Mouse (Mus musculus) heart, embryonic 10.5 days (tissue): ENCODE measurements around the gene Nub1. TPM values are rescaled to one million over a fixed set of nuclear protein-coding genes. Genes with fewer than 3 reads are reported as not detected.

ENCODE experiments used
- DNase-seq: peaks from one replicate; pipeline ENCODE4 v3.0.0-alpha.2; 2017; ENCODE audit warnings: low spot score
- H3K27ac ChIP-seq: fragments of 300-500 bp; sonication (generic); 2 replicates; pipeline ENCODE4 v1.5.1; 2016; ENCODE audit warnings: mild to moderate bottlenecking
- H3K27me3 ChIP-seq: fragments of 300-500 bp; sonication (generic); 2 replicates; pipeline ENCODE4 v1.6.1; 2016; ENCODE audit warnings: mild to moderate bottlenecking; ENCODE audit not compliant: poor library complexity, insufficient read depth, severe bottlenecking
- H3K36me3 ChIP-seq: fragments of 300-500 bp; sonication (generic); 2 replicates; pipeline ENCODE4 v1.6.1; 2016; ENCODE audit warnings: mild to moderate bottlenecking, moderate library complexity
- H3K4me1 ChIP-seq: fragments of 300-500 bp; sonication (generic); 2 replicates; pipeline ENCODE4 v1.6.1; 2016; ENCODE audit warnings: mild to moderate bottlenecking
- H3K4me3 ChIP-seq: fragments of 300-500 bp; sonication (generic); 2 replicates; pipeline ENCODE4 v1.5.1; 2016; ENCODE audit warnings: mild to moderate bottlenecking, moderate library complexity
- H3K9me3 ChIP-seq: fragments of 300-500 bp; sonication (generic); 2 replicates; pipeline ENCODE4 v1.6.1; 2016; ENCODE audit warnings: mild to moderate bottlenecking, moderate library complexity
- WGBS: fragments of 180-500 bp; shearing (Covaris S2); methylation state at CpG from one replicate; pipeline ENCODE4 v1.1.7; 2016; 5-methylcytosine and 5-hydroxymethylcytosine counted together
- polyA plus RNA-seq: library from polyadenylated mRNA; unstranded; fragments of >200 nt; fragmentation: Nextera tagmentation; extraction: Ambion mirVana; gene quantifications from 2 replicates; pipeline ENCODE4 v1.2.1, GENCODE M21; 2016

Gene Nub1
- polyA plus RNA-seq, 1 experiment from 2014 or later, result 27.1 TPM

- Histone ChIP-seq H3K27me3 (peaks cover 6% of the 10 kb centered on the region; the same call in 1 of the 2 replicates), H3K9me3 (no peaks in the 10 kb centered on the region), H3K4me1 (peaks cover 57% of the 10 kb centered on the region), H3K27ac (peak overlapping the region; percentile 91), H3K4me3 (peak overlapping the region; percentile 78), H3K36me3 (no peaks in the 10 kb centered on the region)
- no peak for DNase-seq
- WGBS, result under 1% methylated on average over 15 of the region's 15 CpGs
Observed at GRCm38 (mm10) chr5:24730986-24731385, 45.7 kb downstream of the Nub1 start.

- H3K9me3 ChIP-seq, result no peaks in the 10 kb centered on the region
- WGBS, result under 1% methylated on average over 8 of the region's 8 CpGs
- H3K27me3 ChIP-seq, result peaks cover 6% of the 10 kb centered on the region; the same call in 1 of the 2 replicates
- peak; percentile 93 for DNase-seq
- peak overlapping the region; percentile 35 for H3K4me3 ChIP-seq
- peak overlapping the region; percentile 91 for H3K27ac ChIP-seq
- H3K4me1 ChIP-seq, result peaks cover 50% of the 10 kb centered on the region
- H3K36me3 ChIP-seq, result no peaks in the 10 kb centered on the region
Observed at GRCm38 (mm10) chr5:24733134-24733533, 47.8 kb downstream of the Nub1 start.

GRCm38 (mm10) chr5:24733771-24734426, 48.6 kb downstream of the Nub1 start:
- Histone ChIP-seq H3K4me3 (no peak overlapping the region), H3K9me3 (no peaks in the 10 kb centered on the region), H3K4me1 (peaks cover 54% of the 10 kb centered on the region), H3K36me3 (no peaks in the 10 kb centered on the region), H3K27me3 (peaks cover 6% of the 10 kb centered on the region; the same call in 1 of the 2 replicates), H3K27ac (peak overlapping the region; percentile 91)
- no peak for DNase-seq
- WGBS, result 43% methylated on average over 7 of the region's 7 CpGs

- WGBS, result 93% methylated on average over 10 of the region's 10 CpGs
- Histone ChIP-seq H3K27ac (no peak overlapping the region), H3K9me3 (no peaks in the 10 kb centered on the region), H3K36me3 (no peaks in the 10 kb centered on the region), H3K27me3 (no peaks in the 10 kb centered on the region), H3K4me3 (no peak overlapping the region), H3K4me1 (peaks cover 40% of the 10 kb centered on the region)
- DNase-seq, result no peak
Observed at GRCm38 (mm10) chr5:24737595-24737994, 52.3 kb downstream of the Nub1 start.

GRCm38 (mm10) chr5:24738517-24738916, 53.2 kb downstream of the Nub1 start:
- 75% methylated on average over 1 of the region's 1 CpGs for WGBS
- H3K27ac ChIP-seq, result peak overlapping the region; percentile 82

GRCm38 (mm10) chr5:24739141-24739753, 53.9 kb downstream of the Nub1 start:
- no peak for DNase-seq
- Histone ChIP-seq H3K36me3 (no peaks in the 10 kb centered on the region), H3K4me3 (peak overlapping the region; percentile 42), H3K27ac (peak overlapping the region; percentile 82), H3K9me3 (no peaks in the 10 kb centered on the region), H3K27me3 (no peaks in the 10 kb centered on the region), H3K4me1 (peaks cover 25% of the 10 kb centered on the region)
- WGBS, result 23% methylated on average over 15 of the region's 15 CpGs

More at GRCm38 (mm10) chr5:24738517-24738916, 53.2 kb downstream of the Nub1 start:
- DNase-seq, result no peak
- H3K9me3 ChIP-seq, result no peaks in the 10 kb centered on the region
- H3K36me3 ChIP-seq, result no peaks in the 10 kb centered on the region
- no peak overlapping the region for H3K4me3 ChIP-seq
- peaks cover 31% of the 10 kb centered on the region for H3K4me1 ChIP-seq
- H3K27me3 ChIP-seq, result no peaks in the 10 kb centered on the region

- DNase-seq, result peak; percentile 68
- Histone ChIP-seq H3K4me3 (no peak overlapping the region), H3K4me1 (peaks cover 25% of the 10 kb centered on the region), H3K9me3 (no peaks in the 10 kb centered on the region), H3K36me3 (no peaks in the 10 kb centered on the region), H3K27me3 (no peaks in the 10 kb centered on the region), H3K27ac (peak overlapping the region; percentile 57)
- WGBS, result 69% methylated on average over 15 of the region's 15 CpGs
Observed at GRCm38 (mm10) chr5:24741172-24741885, 56.0 kb downstream of the Nub1 start.

GRCm38 (mm10) chr5:24743956-24744355, 58.6 kb downstream of the Nub1 start:
- no peaks in the 10 kb centered on the region for H3K9me3 ChIP-seq
- H3K4me3 ChIP-seq, result no peak overlapping the region
- H3K4me1 ChIP-seq, result peaks cover 38% of the 10 kb centered on the region
- H3K27ac ChIP-seq, result no peak overlapping the region
- no peak for DNase-seq
- no peaks in the 10 kb centered on the region for H3K27me3 ChIP-seq
- 93% methylated on average over 10 of the region's 10 CpGs for WGBS
- H3K36me3 ChIP-seq, result no peaks in the 10 kb centered on the region

- Histone ChIP-seq H3K27ac (peak overlapping the region; percentile 54; the same call in 1 of the 2 replicates), H3K9me3 (no peaks in the 10 kb centered on the region), H3K4me1 (peaks cover 52% of the 10 kb centered on the region), H3K4me3 (no peak overlapping the region), H3K36me3 (no peaks in the 10 kb centered on the region), H3K27me3 (no peaks in the 10 kb centered on the region)
- no peak for DNase-seq
- WGBS, result 12% methylated on average over 6 of the region's 6 CpGs
Observed at GRCm38 (mm10) chr5:24747533-24747932, 62.2 kb downstream of the Nub1 start.

- Histone ChIP-seq H3K27me3 (no peaks in the 10 kb centered on the region), H3K4me1 (peaks cover 74% of the 10 kb centered on the region), H3K9me3 (no peaks in the 10 kb centered on the region), H3K27ac (peak overlapping the region; percentile 97), H3K36me3 (no peaks in the 10 kb centered on the region), H3K4me3 (peak overlapping the region; percentile 72)
- DNase-seq, result no peak
- 53% methylated on average over 5 of the region's 5 CpGs for WGBS
Observed at GRCm38 (mm10) chr5:24749731-24750130, 64.4 kb downstream of the Nub1 start.

GRCm38 (mm10) chr5:24750321-24751304, 65.3 kb downstream of the Nub1 start:
- no peaks in the 10 kb centered on the region for H3K36me3 ChIP-seq
- peak; percentile 96 for DNase-seq
- no peaks in the 10 kb centered on the region for H3K9me3 ChIP-seq
- under 1% methylated on average over 57 of the region's 59 CpGs for WGBS
- H3K27ac ChIP-seq, result peak overlapping the region; percentile 97
- H3K4me1 ChIP-seq, result peaks cover 82% of the 10 kb centered on the region
- peak overlapping the region; percentile 72 for H3K4me3 ChIP-seq
- H3K27me3 ChIP-seq, result no peaks in the 10 kb centered on the region
